Mouse (Mus musculus): ENCODE measurements around the gene Fkbp15. TPM values are rescaled to one million over a fixed set of nuclear protein-coding genes. Genes with fewer than 3 reads are reported as not detected.

Gene Fkbp15
- polyA plus RNA-seq, 1 experiment from 2014 or later, result 15.7 TPM

DNA sequence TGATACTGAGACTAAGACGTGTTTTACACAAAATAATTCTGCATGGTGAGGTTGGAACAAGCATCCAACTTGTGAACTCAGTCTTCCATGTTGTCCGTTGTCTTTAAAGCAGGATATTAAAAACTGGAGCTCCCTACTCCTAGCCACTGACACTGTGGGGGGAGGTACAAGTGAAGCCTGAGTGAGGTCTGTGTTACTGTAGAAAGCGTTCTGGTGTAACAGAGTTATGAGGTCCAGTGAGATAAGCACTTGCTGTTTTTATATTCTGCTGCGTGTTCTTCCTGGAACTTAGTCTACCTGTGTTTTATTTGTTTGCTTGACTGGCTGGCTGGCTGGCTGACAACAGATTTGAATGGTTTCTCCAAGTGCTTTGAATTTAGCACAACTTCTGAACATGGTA, 14.0 kb upstream of the Fkbp15 start:
- 88% methylated on average over 4 of the region's 4 CpGs for WGBS
- Histone ChIP-seq H3K27me3 (replicated peaks; ENCODE audit: control insufficient read depth, insufficient read depth, low read length) (no peaks in the 10 kb centered on the region), H3K4me1 (ENCODE audit: control insufficient read depth, insufficient read depth, low read length) (0 out of 2 replicates have a peak, but pooled peaks cover 2% of the 10 kb centered on the region), H3K9ac (ENCODE audit: low read length) (no peak overlapping the region), H3K36me3 (ENCODE audit: control insufficient read depth, insufficient read depth, low read length) (no peaks in the 10 kb centered on the region), H3K4me2 (ENCODE audit: low read length) (no peak overlapping the region), H3K27ac (ENCODE audit: low read depth, low read length) (no peak overlapping the region), H3K9me3 (replicated peaks; ENCODE audit: control insufficient read depth, low read length) (no peaks in the 10 kb centered on the region), H3K4me3 (ENCODE audit: low read depth, low read length) (no peak overlapping the region)
- DNase-seq (ENCODE audit: low spot score), result no peak
- ATAC-seq, result no peak

DNA sequence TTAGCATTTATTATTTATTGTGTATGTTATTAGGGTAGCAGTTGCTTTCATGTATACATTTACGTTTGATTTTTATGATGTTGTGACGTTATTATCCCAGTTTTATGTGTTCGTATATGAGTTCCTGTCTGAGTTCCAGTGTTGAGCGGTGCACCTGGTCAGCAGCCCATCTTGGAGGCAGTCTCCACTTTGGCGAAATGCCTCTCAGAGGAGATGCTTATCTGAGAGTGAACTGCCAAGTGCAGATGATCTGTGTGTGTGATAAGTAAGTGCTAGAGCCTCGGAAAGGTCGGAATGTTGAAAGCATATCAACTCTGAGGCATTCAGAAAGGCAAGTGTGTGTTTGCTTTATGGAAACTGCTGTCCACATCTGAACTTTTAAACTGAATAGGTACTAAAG, 13.3 kb upstream of the Fkbp15 start:
- 92% methylated on average over 7 of the region's 7 CpGs for WGBS
- Histone ChIP-seq H3K36me3 (ENCODE audit: control insufficient read depth, insufficient read depth, low read length) (no peaks in the 10 kb centered on the region), H3K4me3 (ENCODE audit: low read depth, low read length) (no peak overlapping the region), H3K27me3 (replicated peaks; ENCODE audit: control insufficient read depth, insufficient read depth, low read length) (no peaks in the 10 kb centered on the region), H3K27ac (ENCODE audit: low read depth, low read length) (no peak overlapping the region), H3K4me2 (ENCODE audit: low read length) (no peak overlapping the region), H3K9ac (ENCODE audit: low read length) (no peak overlapping the region), H3K9me3 (replicated peaks; ENCODE audit: control insufficient read depth, low read length) (no peaks in the 10 kb centered on the region), H3K4me1 (ENCODE audit: control insufficient read depth, insufficient read depth, low read length) (0 out of 2 replicates have a peak, but pooled peaks cover 2% of the 10 kb centered on the region)
- DNase-seq (ENCODE audit: low spot score) (no peak), ATAC-seq (no peak)

DNA sequence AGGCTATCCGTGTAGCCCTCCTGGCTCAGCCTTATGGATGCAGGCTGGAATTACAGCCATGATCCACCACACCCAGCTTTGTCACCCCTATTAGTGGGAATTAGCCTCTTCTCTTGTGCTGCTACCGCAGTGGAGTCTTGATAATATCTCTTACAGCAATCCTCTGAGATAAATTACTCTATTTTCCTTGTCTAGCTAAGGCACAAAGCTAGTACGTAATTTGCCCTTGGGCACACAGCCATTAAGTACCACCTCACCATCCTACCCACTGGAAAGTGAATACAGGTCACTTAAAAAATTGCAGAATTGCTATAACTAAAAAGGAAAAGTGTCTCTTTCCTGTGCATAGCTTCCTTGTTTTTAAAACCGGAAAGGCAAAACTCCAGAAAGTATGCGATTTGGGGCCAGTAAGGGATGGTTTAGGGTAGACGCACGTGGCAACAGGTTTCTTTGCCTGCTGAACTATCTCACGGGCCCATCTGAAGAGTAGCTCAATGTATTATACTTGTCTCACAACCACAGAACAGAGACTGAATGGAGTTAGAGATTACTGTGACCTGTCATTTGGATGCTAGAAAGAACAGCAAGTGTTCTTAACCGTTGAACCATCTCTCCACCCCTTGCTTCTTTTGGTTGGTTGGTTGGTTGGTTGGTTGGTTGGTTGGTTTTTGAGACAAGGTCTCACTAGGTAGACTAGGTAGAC, 12.6 kb upstream of the Fkbp15 start:
- ATAC-seq, result no peak
- H3K4me2 ChIP-seq (ENCODE audit: low read length), result no peak overlapping the region

DNA sequence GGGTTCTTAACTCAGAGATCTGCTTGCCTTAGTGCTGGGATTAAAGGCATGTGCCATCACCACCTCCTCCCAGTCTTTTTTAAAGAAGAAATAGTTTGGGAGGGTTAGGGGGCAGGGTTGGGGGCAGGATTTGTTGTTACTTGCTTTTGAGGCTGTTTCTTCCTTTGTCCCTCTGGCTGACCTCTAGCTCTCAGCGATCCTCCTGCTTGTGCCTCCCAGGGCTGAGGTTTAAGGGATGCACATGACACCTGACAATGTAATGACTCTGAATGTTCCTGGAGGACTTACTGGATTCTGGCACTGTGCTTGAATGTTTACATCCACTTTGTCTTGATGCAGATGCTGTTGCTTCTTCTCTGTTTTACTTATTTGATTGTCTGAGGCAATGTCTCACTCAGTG, 12.1 kb upstream of the Fkbp15 start:
- Histone ChIP-seq H3K36me3 (ENCODE audit: control insufficient read depth, insufficient read depth, low read length) (no peaks in the 10 kb centered on the region), H3K4me3 (ENCODE audit: low read depth, low read length) (no peak overlapping the region), H3K9me3 (replicated peaks; ENCODE audit: control insufficient read depth, low read length) (no peaks in the 10 kb centered on the region), H3K4me1 (ENCODE audit: control insufficient read depth, insufficient read depth, low read length) (no peaks in the 10 kb centered on the region), H3K27ac (ENCODE audit: low read depth, low read length) (no peak overlapping the region), H3K4me2 (ENCODE audit: low read length) (no peak overlapping the region), H3K9ac (ENCODE audit: low read length) (no peak overlapping the region), H3K27me3 (replicated peaks; ENCODE audit: control insufficient read depth, insufficient read depth, low read length) (no peaks in the 10 kb centered on the region)
- WGBS, result 8% methylated on average over 1 of the region's 1 CpGs
- no peak for ATAC-seq
- DNase-seq (ENCODE audit: low spot score), result no peak

More for the DNA sequence above, 12.6 kb upstream of the Fkbp15 start:
- Histone ChIP-seq H3K27me3 (replicated peaks; ENCODE audit: control insufficient read depth, insufficient read depth, low read length) (no peaks in the 10 kb centered on the region), H3K27ac (ENCODE audit: low read depth, low read length) (no peak overlapping the region), H3K9ac (ENCODE audit: low read length) (no peak overlapping the region), H3K4me3 (ENCODE audit: low read depth, low read length) (no peak overlapping the region), H3K9me3 (replicated peaks; ENCODE audit: control insufficient read depth, low read length) (no peaks in the 10 kb centered on the region), H3K4me1 (ENCODE audit: control insufficient read depth, insufficient read depth, low read length) (no peaks in the 10 kb centered on the region), H3K36me3 (ENCODE audit: control insufficient read depth, insufficient read depth, low read length) (no peaks in the 10 kb centered on the region)
- no peak for DNase-seq (ENCODE audit: low spot score)
- WGBS, result 87% methylated on average over 9 of the region's 9 CpGs

- H3K4me1 ChIP-seq (ENCODE audit: control insufficient read depth, insufficient read depth, low read length), result no peaks in the 10 kb centered on the region
- DNase-seq (ENCODE audit: low spot score) (no peak), ATAC-seq (no peak)
- no peaks in the 10 kb centered on the region for H3K9me3 ChIP-seq (replicated peaks; ENCODE audit: control insufficient read depth, low read length)
- no peak overlapping the region for H3K4me3 ChIP-seq (ENCODE audit: low read depth, low read length)
- no peak overlapping the region for H3K9ac ChIP-seq (ENCODE audit: low read length)
- no peak overlapping the region for H3K4me2 ChIP-seq (ENCODE audit: low read length)
- H3K36me3 ChIP-seq (ENCODE audit: control insufficient read depth, insufficient read depth, low read length), result no peaks in the 10 kb centered on the region
- WGBS, result 86% methylated on average over 3 of the region's 3 CpGs
- no peak overlapping the region for H3K27ac ChIP-seq (ENCODE audit: low read depth, low read length)
- H3K27me3 ChIP-seq (replicated peaks; ENCODE audit: control insufficient read depth, insufficient read depth, low read length), result no peaks in the 10 kb centered on the region
Measured at GRCm38 (mm10) chr4:62369091-62369490, 8.7 kb upstream of the Fkbp15 start.

GRCm38 (mm10) chr4:62367586-62367985, 7.2 kb upstream of the Fkbp15 start:
- H3K27me3 ChIP-seq (replicated peaks; ENCODE audit: control insufficient read depth, insufficient read depth, low read length), result no peaks in the 10 kb centered on the region
- no peaks in the 10 kb centered on the region for H3K9me3 ChIP-seq (replicated peaks; ENCODE audit: control insufficient read depth, low read length)
- H3K27ac ChIP-seq (ENCODE audit: low read depth, low read length), result no peak overlapping the region
- H3K9ac ChIP-seq (ENCODE audit: low read length), result no peak overlapping the region
- H3K4me1 ChIP-seq (ENCODE audit: control insufficient read depth, insufficient read depth, low read length), result no peaks in the 10 kb centered on the region
- ATAC-seq (no peak), DNase-seq (ENCODE audit: low spot score) (no peak)
- no peaks in the 10 kb centered on the region for H3K36me3 ChIP-seq (ENCODE audit: control insufficient read depth, insufficient read depth, low read length)
- H3K4me3 ChIP-seq (ENCODE audit: low read depth, low read length), result no peak overlapping the region
- 91% methylated on average over 6 of the region's 6 CpGs for WGBS
- H3K4me2 ChIP-seq (ENCODE audit: low read length), result no peak overlapping the region

- H3K9ac ChIP-seq (ENCODE audit: low read length), result no peak overlapping the region
- H3K27me3 ChIP-seq (replicated peaks; ENCODE audit: control insufficient read depth, insufficient read depth, low read length), result no peaks in the 10 kb centered on the region
- peaks cover 4% of the 10 kb centered on the region; the same call in 1 of the 2 replicates for H3K4me1 ChIP-seq (ENCODE audit: control insufficient read depth, insufficient read depth, low read length)
- H3K4me2 ChIP-seq (ENCODE audit: low read length), result no peak overlapping the region
- no peak overlapping the region for H3K4me3 ChIP-seq (ENCODE audit: low read depth, low read length)
- no peaks in the 10 kb centered on the region for H3K36me3 ChIP-seq (ENCODE audit: control insufficient read depth, insufficient read depth, low read length)
- WGBS, result 82% methylated on average over 4 of the region's 4 CpGs
- DNase-seq (ENCODE audit: low spot score), result no peak
- no peak overlapping the region for H3K27ac ChIP-seq (ENCODE audit: low read depth, low read length)
- no peaks in the 10 kb centered on the region for H3K9me3 ChIP-seq (replicated peaks; ENCODE audit: control insufficient read depth, low read length)
- no peak for ATAC-seq
Measured at GRCm38 (mm10) chr4:62366291-62366690, 5.9 kb upstream of the Fkbp15 start.

GRCm38 (mm10) chr4:62364299-62364698, 4.0 kb upstream of the Fkbp15 start:
- no peak for DNase-seq (ENCODE audit: low spot score)
- H3K9ac ChIP-seq (ENCODE audit: low read length), result no peak overlapping the region
- peaks cover 8% of the 10 kb centered on the region for H3K4me1 ChIP-seq (ENCODE audit: control insufficient read depth, insufficient read depth, low read length)
- no peak overlapping the region for H3K27ac ChIP-seq (ENCODE audit: low read depth, low read length)
- no peak for ATAC-seq
- H3K4me2 ChIP-seq (ENCODE audit: low read length), result no peak overlapping the region
- WGBS, result 97% methylated on average over 8 of the region's 8 CpGs
- H3K27me3 ChIP-seq (replicated peaks; ENCODE audit: control insufficient read depth, insufficient read depth, low read length), result no peaks in the 10 kb centered on the region
- H3K4me3 ChIP-seq (ENCODE audit: low read depth, low read length), result no peak overlapping the region
- no peaks in the 10 kb centered on the region for H3K36me3 ChIP-seq (ENCODE audit: control insufficient read depth, insufficient read depth, low read length)
- H3K9me3 ChIP-seq (replicated peaks; ENCODE audit: control insufficient read depth, low read length), result no peaks in the 10 kb centered on the region

DNA sequence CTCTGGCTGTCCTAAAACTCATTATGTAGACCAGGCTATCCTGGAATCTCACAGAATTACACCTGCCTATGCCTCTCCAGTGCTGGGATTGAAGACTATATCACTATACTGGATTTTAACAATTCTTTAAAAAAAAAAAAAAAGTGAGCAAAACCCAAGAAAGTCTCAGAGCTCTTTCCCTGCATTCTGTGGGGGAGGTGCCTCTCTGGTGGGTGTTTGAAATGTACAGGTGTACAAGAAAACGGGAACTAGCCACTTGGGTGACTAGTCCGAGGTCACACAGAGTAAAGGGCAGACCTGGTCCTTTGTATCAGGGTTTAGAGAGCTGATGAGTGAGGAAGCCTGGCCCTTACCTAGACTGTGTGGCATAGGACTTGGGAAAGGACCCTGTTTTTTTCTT, 2.1 kb upstream of the Fkbp15 start:
- DNase-seq (ENCODE audit: low spot score) (no peak), ATAC-seq (no peak)
- Histone ChIP-seq H3K4me3 (ENCODE audit: low read depth, low read length) (no peak overlapping the region), H3K27ac (ENCODE audit: low read depth, low read length) (no peak overlapping the region), H3K4me1 (ENCODE audit: control insufficient read depth, insufficient read depth, low read length) (peaks cover 11% of the 10 kb centered on the region), H3K27me3 (replicated peaks; ENCODE audit: control insufficient read depth, insufficient read depth, low read length) (no peaks in the 10 kb centered on the region), H3K9ac (ENCODE audit: low read length) (no peak overlapping the region), H3K9me3 (replicated peaks; ENCODE audit: control insufficient read depth, low read length) (no peaks in the 10 kb centered on the region), H3K36me3 (ENCODE audit: control insufficient read depth, insufficient read depth, low read length) (no peaks in the 10 kb centered on the region), H3K4me2 (ENCODE audit: low read length) (no peak overlapping the region)
- 84% methylated on average over 2 of the region's 2 CpGs for WGBS
